Mouse (Mus musculus): ENCODE results near the gene Fam129a.
A peak's percentile ranks its signal among the peaks of the same experiment; 100 is the strongest.

Fam129a gene

DNA sequence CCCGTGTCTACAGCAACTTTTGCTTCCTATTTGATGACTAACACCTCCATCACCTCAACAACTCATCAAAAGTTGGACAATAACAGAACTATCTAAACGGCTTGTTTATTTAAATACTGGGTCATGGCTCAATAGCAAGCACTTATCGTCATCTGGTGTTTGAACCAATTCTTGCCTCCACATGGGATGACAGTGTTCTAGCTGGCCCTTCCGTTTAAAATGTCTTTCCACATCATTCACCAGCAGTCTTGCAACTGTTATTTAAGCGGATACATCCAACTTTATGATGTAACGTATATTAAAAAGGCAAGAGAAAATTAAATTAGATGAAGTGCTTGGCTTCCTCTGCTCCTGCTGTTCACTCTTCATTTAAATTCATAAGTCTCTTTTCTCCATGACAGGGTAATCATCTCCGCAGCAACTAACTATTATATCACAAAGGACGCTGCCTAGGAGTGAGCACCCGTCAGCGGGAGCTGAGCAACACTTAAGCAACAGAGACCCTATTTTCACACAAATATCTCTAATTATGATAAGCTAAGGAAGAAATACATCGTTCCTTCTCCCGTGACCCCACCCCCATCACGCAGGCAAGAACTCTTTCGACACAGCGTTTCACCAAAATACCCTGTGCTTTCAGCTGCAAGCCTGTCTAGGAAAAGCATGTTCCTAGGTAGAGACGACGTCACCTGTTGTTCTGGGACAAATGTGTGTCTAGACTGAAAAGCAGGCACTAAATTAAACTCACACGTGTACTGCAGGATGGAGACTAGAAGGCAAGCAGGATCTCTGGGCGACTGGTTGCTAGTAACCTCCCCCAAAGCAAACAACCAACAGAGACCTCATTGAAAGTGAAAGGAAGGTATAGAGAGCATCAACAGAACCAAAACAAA lies 20.2 kb upstream of the Fam129a start:
- H3K9me3 ChIP-seq (ENCODE audit: low read length) = no peaks in the 10 kb centered on the region
- peaks cover 4% of the 10 kb centered on the region for H3K4me1 ChIP-seq (replicated peaks; ENCODE audit: low read depth, low read length)
- no peak overlapping the region for H3K4me3 ChIP-seq (replicated peaks; ENCODE audit: low read length)
- no peak for TF ChIP-seq NANOG (IDR thresholded peaks at IDR 0.05; ENCODE audit: borderline replicate concordance, low read length)
- TF ChIP-seq CTCF (conservative IDR thresholded peaks at IDR 0.05; ENCODE audit: low read length) = no peak
- TF ChIP-seq POU5F1 (IDR thresholded peaks at IDR 0.05; ENCODE audit: borderline replicate concordance, low read length) = no peak
- no peaks in the 10 kb centered on the region for H3K27me3 ChIP-seq (ENCODE audit: insufficient read depth, low read length)
- H3K36me3 ChIP-seq (ENCODE audit: insufficient read depth, low read length) = no peaks in the 10 kb centered on the region

DNA sequence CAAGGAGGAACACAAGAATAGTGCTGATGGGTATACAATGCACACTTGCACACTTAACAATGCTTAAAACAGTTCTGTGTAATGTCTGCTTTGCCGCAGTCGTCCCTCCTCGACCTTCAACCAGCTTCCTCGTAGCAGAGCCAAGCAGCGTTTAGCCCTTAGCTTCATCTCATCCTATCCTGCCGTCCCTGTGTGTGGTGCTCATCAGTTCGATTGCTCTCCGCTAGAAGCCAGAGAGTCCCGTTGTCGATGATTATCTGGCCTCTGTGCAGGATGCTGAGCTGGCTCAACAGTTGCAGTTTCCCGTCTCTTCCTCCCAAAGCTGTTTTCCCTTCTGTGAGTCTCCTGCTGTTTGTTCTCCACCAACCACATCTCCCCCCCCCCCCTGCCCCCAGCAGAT lies 10.4 kb upstream of the Fam129a start:
- Histone ChIP-seq H3K27me3 (ENCODE audit: insufficient read depth, low read length) (no peaks in the 10 kb centered on the region), H3K36me3 (ENCODE audit: insufficient read depth, low read length) (no peaks in the 10 kb centered on the region), H3K9me3 (ENCODE audit: low read length) (no peaks in the 10 kb centered on the region), H3K4me1 (replicated peaks; ENCODE audit: low read depth, low read length) (peaks cover 16% of the 10 kb centered on the region), H3K4me3 (replicated peaks; ENCODE audit: low read length) (no peak overlapping the region)
- TF ChIP-seq NANOG (IDR thresholded peaks at IDR 0.05; ENCODE audit: borderline replicate concordance, low read length) (no peak), CTCF (conservative IDR thresholded peaks at IDR 0.05; ENCODE audit: low read length) (no peak), POU5F1 (IDR thresholded peaks at IDR 0.05; ENCODE audit: borderline replicate concordance, low read length) (no peak)

DNA sequence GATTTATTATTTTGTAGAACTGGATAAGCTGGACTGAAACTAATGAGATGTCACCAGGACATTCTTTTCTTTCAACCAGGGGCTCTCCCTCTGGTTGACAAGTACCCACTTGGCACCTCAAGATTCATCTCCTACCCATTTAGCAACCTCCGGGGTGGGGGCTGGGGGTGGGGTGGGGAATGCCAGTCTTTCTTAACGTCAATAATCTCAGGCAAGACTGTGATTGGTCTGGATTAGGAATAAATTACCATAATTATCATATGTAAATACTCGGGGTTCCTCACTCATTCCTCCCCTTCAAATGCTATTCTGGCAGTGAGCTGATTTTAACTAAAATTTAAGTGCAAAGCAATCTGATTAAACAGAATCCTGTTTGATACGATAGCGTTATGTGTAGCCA lies 7.6 kb upstream of the Fam129a start:
- no peaks in the 10 kb centered on the region for H3K27me3 ChIP-seq (ENCODE audit: insufficient read depth, low read length)
- TF ChIP-seq CTCF (conservative IDR thresholded peaks at IDR 0.05; ENCODE audit: low read length) = no peak
- TF ChIP-seq POU5F1 (IDR thresholded peaks at IDR 0.05; ENCODE audit: borderline replicate concordance, low read length) = no peak
- no peak for TF ChIP-seq NANOG (IDR thresholded peaks at IDR 0.05; ENCODE audit: borderline replicate concordance, low read length)
- H3K9me3 ChIP-seq (ENCODE audit: low read length) = no peaks in the 10 kb centered on the region
- no peak overlapping the region for H3K4me3 ChIP-seq (replicated peaks; ENCODE audit: low read length)
- H3K36me3 ChIP-seq (ENCODE audit: insufficient read depth, low read length) = no peaks in the 10 kb centered on the region
- peaks cover 13% of the 10 kb centered on the region for H3K4me1 ChIP-seq (replicated peaks; ENCODE audit: low read depth, low read length)

DNA sequence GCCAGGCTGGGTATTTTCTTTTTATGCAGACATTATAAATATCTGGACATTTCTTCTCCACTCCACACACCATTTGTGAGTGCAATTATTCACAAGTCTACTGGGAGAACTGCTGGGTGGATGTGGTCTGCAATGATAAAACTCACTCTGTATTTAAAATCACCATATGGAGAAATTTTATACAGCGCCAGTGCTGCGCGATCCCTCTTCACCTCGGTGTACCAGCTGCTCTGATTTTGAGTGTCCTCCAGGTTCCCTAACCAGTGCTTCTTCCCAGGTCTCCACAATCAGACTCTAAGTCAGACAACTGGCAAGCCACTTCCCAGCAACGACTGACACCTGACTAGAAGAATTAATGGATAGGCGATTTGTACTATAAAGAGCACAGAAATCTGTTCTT lies 7.1 kb upstream of the Fam129a start:
- no peak overlapping the region for H3K4me3 ChIP-seq (replicated peaks; ENCODE audit: low read length)
- no peaks in the 10 kb centered on the region for H3K27me3 ChIP-seq (ENCODE audit: insufficient read depth, low read length)
- TF ChIP-seq POU5F1 (IDR thresholded peaks at IDR 0.05; ENCODE audit: borderline replicate concordance, low read length) = no peak
- no peak for TF ChIP-seq NANOG (IDR thresholded peaks at IDR 0.05; ENCODE audit: borderline replicate concordance, low read length)
- TF ChIP-seq CTCF (conservative IDR thresholded peaks at IDR 0.05; ENCODE audit: low read length) = no peak
- no peaks in the 10 kb centered on the region for H3K36me3 ChIP-seq (ENCODE audit: insufficient read depth, low read length)
- H3K9me3 ChIP-seq (ENCODE audit: low read length) = no peaks in the 10 kb centered on the region
- peaks cover 15% of the 10 kb centered on the region for H3K4me1 ChIP-seq (replicated peaks; ENCODE audit: low read depth, low read length)

- peaks cover 19% of the 10 kb centered on the region for H3K4me1 ChIP-seq (replicated peaks; ENCODE audit: low read depth, low read length)
- no peaks in the 10 kb centered on the region for H3K27me3 ChIP-seq (ENCODE audit: insufficient read depth, low read length)
- H3K9me3 ChIP-seq (ENCODE audit: low read length) = no peaks in the 10 kb centered on the region
- TF ChIP-seq CTCF (conservative IDR thresholded peaks at IDR 0.05; ENCODE audit: low read length) (peak; percentile 84), NANOG (IDR thresholded peaks at IDR 0.05; ENCODE audit: borderline replicate concordance, low read length) (no peak)
- H3K36me3 ChIP-seq (ENCODE audit: insufficient read depth, low read length) = no peaks in the 10 kb centered on the region
- no peak overlapping the region for H3K4me3 ChIP-seq (replicated peaks; ENCODE audit: low read length)
Measured at GRCm38 (mm10) chr1:151564377-151564776, 6.6 kb upstream of the Fam129a start.

DNA sequence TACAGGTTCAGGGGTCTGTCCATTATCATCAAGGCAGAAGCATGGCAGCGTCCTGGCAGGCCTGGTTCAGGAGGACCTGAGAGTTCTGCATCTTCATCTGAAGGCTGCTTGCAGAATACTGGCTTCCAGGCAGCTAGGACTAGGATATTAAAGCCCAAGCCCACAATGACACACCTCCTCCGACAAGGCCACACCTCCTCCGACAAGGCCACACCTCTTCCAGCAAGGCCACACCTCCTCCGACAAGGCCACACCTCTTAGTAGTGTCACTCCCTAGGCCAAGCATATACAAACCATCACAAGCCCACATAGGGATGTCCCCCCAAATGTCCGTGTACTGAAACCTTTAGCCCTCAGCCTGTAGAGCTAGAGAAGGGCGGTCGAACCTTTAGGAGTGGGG lies 2.3 kb upstream of the Fam129a start:
- Histone ChIP-seq H3K36me3 (ENCODE audit: insufficient read depth, low read length) (no peaks in the 10 kb centered on the region), H3K9me3 (ENCODE audit: low read length) (no peaks in the 10 kb centered on the region), H3K4me1 (replicated peaks; ENCODE audit: low read depth, low read length) (peaks cover 36% of the 10 kb centered on the region), H3K27me3 (ENCODE audit: insufficient read depth, low read length) (peaks cover 30% of the 10 kb centered on the region), H3K4me3 (replicated peaks; ENCODE audit: low read length) (no peak overlapping the region)
- TF ChIP-seq NANOG (IDR thresholded peaks at IDR 0.05; ENCODE audit: borderline replicate concordance, low read length) (no peak), CTCF (conservative IDR thresholded peaks at IDR 0.05; ENCODE audit: low read length) (no peak), POU5F1 (IDR thresholded peaks at IDR 0.05; ENCODE audit: borderline replicate concordance, low read length) (no peak)

- Histone ChIP-seq H3K4me3 (replicated peaks; ENCODE audit: low read length) (peak overlapping the region; percentile 84), H3K27me3 (ENCODE audit: insufficient read depth, low read length) (peaks cover 30% of the 10 kb centered on the region), H3K36me3 (ENCODE audit: insufficient read depth, low read length) (no peaks in the 10 kb centered on the region), H3K4me1 (replicated peaks; ENCODE audit: low read depth, low read length) (peaks cover 40% of the 10 kb centered on the region), H3K9me3 (ENCODE audit: low read length) (no peaks in the 10 kb centered on the region)
- no peak for TF ChIP-seq CTCF (conservative IDR thresholded peaks at IDR 0.05; ENCODE audit: low read length)
Measured at GRCm38 (mm10) chr1:151571838-151572578, 1.0 kb downstream of the Fam129a start.

GRCm38 (mm10) chr1:151572601-151573320 lies 1.8 kb downstream of the Fam129a start:
- no peak for TF ChIP-seq POU5F1 (IDR thresholded peaks at IDR 0.05; ENCODE audit: borderline replicate concordance, low read length)
- no peak for TF ChIP-seq NANOG (IDR thresholded peaks at IDR 0.05; ENCODE audit: borderline replicate concordance, low read length)
- no peak for TF ChIP-seq CTCF (conservative IDR thresholded peaks at IDR 0.05; ENCODE audit: low read length)
- Histone ChIP-seq H3K9me3 (ENCODE audit: low read length) (no peaks in the 10 kb centered on the region), H3K36me3 (ENCODE audit: insufficient read depth, low read length) (no peaks in the 10 kb centered on the region), H3K4me3 (replicated peaks; ENCODE audit: low read length) (no peak overlapping the region), H3K27me3 (ENCODE audit: insufficient read depth, low read length) (peaks cover 30% of the 10 kb centered on the region), H3K4me1 (replicated peaks; ENCODE audit: low read depth, low read length) (peaks cover 40% of the 10 kb centered on the region)

All from E14TG2a.4 (cell line).